Mouse (Mus musculus) lung, embryonic 14.5 days (tissue): ENCODE measurements around the gene Mroh7. TPM values are rescaled to one million over a fixed set of nuclear protein-coding genes. Genes with fewer than 3 reads are reported as not detected.
A peak's percentile ranks its signal among the peaks of the same experiment; 100 is the strongest.

Source experiments
- ATAC-seq: fragments of 200-750 bp; cut with Nextera tagmentation; 2 replicates; pipeline ENCODE4 v1.8.0; 2017; ENCODE audit warnings: mild to moderate bottlenecking, moderate TSS enrichment, moderate library complexity; ENCODE audit not compliant: insufficient read depth
- DNase-seq: peaks from one replicate; pipeline ENCODE4 v3.0.0-alpha.2; 2015
- H3K27ac ChIP-seq: fragments of 300-500 bp; sonication (generic); 2 replicates; pipeline ENCODE4 v1.5.1; 2014; ENCODE audit warnings: low read depth, mild to moderate bottlenecking, moderate library complexity
- H3K27me3 ChIP-seq: fragments of 300-500 bp; sonication (generic); 2 replicates; pipeline ENCODE4 v1.6.1; 2014; ENCODE audit warnings: low read length, control low read depth; ENCODE audit not compliant: insufficient read depth
- H3K36me3 ChIP-seq: fragments of 300-500 bp; sonication (generic); 2 replicates; pipeline ENCODE4 v1.6.1; 2014; ENCODE audit warnings: control low read depth; ENCODE audit not compliant: insufficient read depth
- H3K4me1 ChIP-seq: fragments of 300-500 bp; sonication (generic); 2 replicates; pipeline ENCODE4 v1.6.1; 2014; ENCODE audit warnings: antibody characterized with exemption, control low read depth; ENCODE audit not compliant: insufficient read depth
- H3K4me2 ChIP-seq: fragments of 300-500 bp; sonication (generic); 2 replicates; pipeline ENCODE4 v1.6.1; 2014; ENCODE audit warnings: mild to moderate bottlenecking
- H3K4me3 ChIP-seq: fragments of 300-500 bp; sonication (generic); 2 replicates; pipeline ENCODE4 v1.5.1; 2014; ENCODE audit warnings: low read depth, low read length
- H3K9ac ChIP-seq: fragments of 300-500 bp; sonication (generic); 2 replicates; pipeline ENCODE4 v1.6.1; 2014
- H3K9me3 ChIP-seq: fragments of 300-500 bp; sonication (generic); 2 replicates; pipeline ENCODE4 v1.6.1; 2016; ENCODE audit warnings: low read depth, low read length, control low read depth
- CTCF ChIP-seq: IDR thresholded peaks from 2 replicates; pipeline ENCODE4 v1.5.1; 2016; ENCODE audit warnings: antibody characterized with exemption, low read depth
- WGBS: fragments of 180-500 bp; shearing (Covaris S2); extraction: QIAGEN DNeasy Blood & Tissue Kit; methylation state at CpG from one replicate; pipeline ENCODE4 v1.1.7; 2014; 5-methylcytosine and 5-hydroxymethylcytosine counted together
- polyA plus RNA-seq: library from polyadenylated mRNA; unstranded; fragments of >200 nt; fragmentation: Nextera tagmentation; extraction: Ambion mirVana; gene quantifications from 2 replicates; pipeline ENCODE4 v1.2.1, GENCODE M21; 2014

Gene Mroh7
- polyA plus RNA-seq, 1 experiment from 2014 or later: 0.08 TPM

DNA sequence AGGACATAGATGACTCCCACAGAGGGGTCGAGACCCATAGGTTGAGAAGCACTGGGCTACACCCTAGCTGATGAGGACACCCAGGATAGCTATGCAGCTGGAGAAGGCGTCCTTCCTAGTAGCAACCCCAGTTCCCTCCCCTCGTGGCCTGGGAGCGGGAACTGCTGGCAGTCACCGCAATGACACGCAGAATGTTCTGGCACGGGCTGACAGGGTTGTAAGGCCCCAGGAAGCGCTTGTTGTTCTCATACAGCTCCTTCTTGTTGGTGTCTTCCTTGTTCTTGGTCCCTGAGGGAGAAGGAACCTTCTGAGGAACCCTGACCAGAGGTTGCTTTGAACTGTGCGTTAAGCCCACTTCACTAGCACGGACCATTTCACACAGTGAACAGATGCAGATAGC lies 26.8 kb downstream of the Mroh7 start:
- TF ChIP-seq CTCF: no peak
- Histone ChIP-seq H3K4me1 (no peaks in the 10 kb centered on the region), H3K9me3 (no peaks in the 10 kb centered on the region), H3K27me3 (no peaks in the 10 kb centered on the region), H3K4me2 (no peak overlapping the region), H3K36me3 (no peaks in the 10 kb centered on the region), H3K9ac (no peak overlapping the region), H3K4me3 (no peak overlapping the region), H3K27ac (no peak overlapping the region)
- ATAC-seq (no peak), DNase-seq (no peak)
- 73% methylated on average over 10 of the region's 10 CpGs for WGBS

DNA sequence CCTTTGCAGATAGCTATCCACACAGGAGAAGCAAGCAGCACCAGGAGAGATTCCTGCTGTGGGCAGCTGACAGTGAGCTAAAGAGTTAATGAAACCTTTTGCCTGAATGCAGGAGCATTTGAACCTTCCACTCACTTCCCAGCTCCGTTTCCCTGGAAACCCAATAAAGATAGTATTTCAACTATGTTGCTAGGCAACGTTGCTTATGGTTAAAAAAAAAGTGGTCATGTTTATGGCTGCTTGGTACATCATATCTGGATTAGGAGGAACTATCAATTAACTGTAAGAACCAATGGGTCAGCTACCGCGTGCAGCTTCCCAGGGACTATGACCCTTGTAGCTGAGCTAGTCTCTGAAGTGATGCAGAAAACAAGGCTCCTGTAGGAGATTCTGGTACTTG lies 29.9 kb downstream of the Mroh7 start:
- Histone ChIP-seq H3K36me3 (no peaks in the 10 kb centered on the region), H3K27me3 (no peaks in the 10 kb centered on the region), H3K9ac (no peak overlapping the region), H3K4me3 (no peak overlapping the region), H3K4me2 (no peak overlapping the region), H3K9me3 (no peaks in the 10 kb centered on the region), H3K27ac (no peak overlapping the region), H3K4me1 (no peaks in the 10 kb centered on the region)
- no peak for TF ChIP-seq CTCF
- DNase-seq (no peak), ATAC-seq (no peak)
- 18% methylated on average over 4 of the region's 4 CpGs for WGBS

DNA sequence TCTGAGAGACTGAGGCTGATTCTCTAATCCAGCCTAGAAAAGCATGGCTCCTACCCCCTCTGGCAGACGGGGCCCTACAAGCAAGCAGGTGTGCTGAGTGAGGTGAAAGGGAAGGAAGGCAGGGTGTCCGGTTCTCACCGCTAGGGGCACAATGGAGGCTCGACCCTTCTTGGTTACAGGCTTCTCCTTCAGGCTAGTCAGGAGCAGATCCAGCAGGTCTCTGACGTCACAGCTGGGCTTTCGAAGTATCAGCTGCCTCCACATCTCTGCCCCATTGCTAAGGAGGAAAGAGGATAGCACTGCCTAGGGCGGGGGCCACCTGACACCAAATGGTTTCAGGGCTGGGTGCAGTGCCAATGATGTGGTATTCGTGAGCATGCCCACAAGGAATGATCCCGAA lies 30.7 kb downstream of the Mroh7 start:
- no peaks in the 10 kb centered on the region for H3K27me3 ChIP-seq
- H3K9ac ChIP-seq: no peak overlapping the region
- no peak overlapping the region for H3K4me2 ChIP-seq

DNA sequence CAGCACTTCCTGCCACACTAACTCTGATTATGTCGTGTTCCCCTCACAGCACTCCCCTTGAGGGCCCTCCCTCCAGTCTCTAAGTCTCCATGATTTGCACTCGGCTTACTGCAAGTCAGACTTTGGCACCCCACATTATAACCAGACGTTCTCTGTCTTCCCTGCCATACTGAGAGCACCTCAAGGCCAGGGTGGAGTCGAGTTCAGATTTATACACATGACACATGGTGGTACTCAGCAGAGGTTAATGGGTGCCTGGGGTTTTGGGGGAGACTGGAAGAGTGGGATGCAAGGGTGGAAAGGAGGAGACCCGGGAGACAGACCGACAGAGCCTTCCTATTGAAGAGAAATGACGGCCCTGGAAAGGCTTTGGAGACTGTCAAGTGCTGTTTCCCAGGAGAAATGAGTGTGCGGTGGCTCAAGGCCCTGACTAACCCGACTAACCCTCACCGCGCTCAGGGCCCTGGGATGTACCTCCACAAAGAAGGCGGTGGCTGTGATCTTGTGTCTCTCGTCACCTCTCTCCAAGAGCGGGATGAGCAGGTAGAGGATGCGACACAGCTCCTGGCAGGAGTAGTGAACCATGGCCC lies 36.8 kb downstream of the Mroh7 start:
- DNase-seq (no peak), ATAC-seq (no peak)
- no peaks in the 10 kb centered on the region for H3K36me3 ChIP-seq
- WGBS: 77% methylated on average over 15 of the region's 15 CpGs
- H3K9ac ChIP-seq: no peak overlapping the region
- H3K27ac ChIP-seq: no peak overlapping the region
- no peaks in the 10 kb centered on the region for H3K4me1 ChIP-seq
- no peaks in the 10 kb centered on the region for H3K9me3 ChIP-seq
- no peak overlapping the region for H3K4me3 ChIP-seq
- no peaks in the 10 kb centered on the region for H3K27me3 ChIP-seq
- H3K4me2 ChIP-seq: no peak overlapping the region
- no peak for TF ChIP-seq CTCF

More for the DNA sequence above, 30.7 kb downstream of the Mroh7 start:
- no peaks in the 10 kb centered on the region for H3K9me3 ChIP-seq
- no peak overlapping the region for H3K4me3 ChIP-seq
- H3K36me3 ChIP-seq: no peaks in the 10 kb centered on the region
- TF ChIP-seq CTCF: peak; percentile 75
- ATAC-seq (peak; percentile 31; the same call in 1 of the 2 replicates), DNase-seq (peak; percentile 68)
- WGBS: 15% methylated on average over 9 of the region's 9 CpGs
- H3K4me1 ChIP-seq: no peaks in the 10 kb centered on the region
- H3K27ac ChIP-seq: no peak overlapping the region

DNA sequence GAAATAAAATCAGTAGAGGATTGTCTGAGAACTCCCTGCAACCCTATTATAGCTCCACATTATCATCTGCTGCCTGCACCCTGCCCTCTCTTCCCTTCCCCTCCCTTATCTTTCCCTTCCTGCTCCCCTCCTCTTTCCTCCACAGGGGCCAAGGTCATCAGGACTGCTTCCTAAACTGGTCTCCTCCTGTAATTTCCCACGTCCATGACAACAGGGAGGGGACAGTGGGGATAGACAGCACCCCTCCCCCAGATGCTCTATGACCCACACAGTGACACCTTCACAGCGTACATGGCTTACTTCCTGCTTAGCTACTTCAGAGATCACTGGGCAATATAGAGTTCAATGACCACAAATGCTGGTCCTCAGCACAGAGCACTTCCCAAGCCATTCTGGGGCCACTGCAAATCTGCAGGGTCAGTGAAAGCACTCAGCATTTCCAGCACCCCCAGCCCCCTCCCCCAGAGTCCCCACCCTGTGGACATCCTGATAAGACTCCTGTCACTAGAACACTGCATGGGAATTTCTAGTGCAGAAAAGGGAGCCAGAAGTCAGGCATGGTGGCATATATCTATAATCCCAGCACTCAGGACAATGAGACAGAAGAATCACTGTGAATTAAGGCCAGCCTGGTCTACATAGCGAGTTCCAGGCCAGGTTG lies 42.0 kb downstream of the Mroh7 start:
- H3K27me3 ChIP-seq: no peaks in the 10 kb centered on the region
- no peak overlapping the region for H3K27ac ChIP-seq
- WGBS: 36% methylated on average over 3 of the region's 3 CpGs
- H3K4me3 ChIP-seq: no peak overlapping the region
- H3K4me2 ChIP-seq: no peak overlapping the region
- ATAC-seq (no peak), DNase-seq (no peak)
- H3K9ac ChIP-seq: no peak overlapping the region
- H3K36me3 ChIP-seq: no peaks in the 10 kb centered on the region
- no peak for TF ChIP-seq CTCF
- no peaks in the 10 kb centered on the region for H3K9me3 ChIP-seq
- H3K4me1 ChIP-seq: no peaks in the 10 kb centered on the region

DNA sequence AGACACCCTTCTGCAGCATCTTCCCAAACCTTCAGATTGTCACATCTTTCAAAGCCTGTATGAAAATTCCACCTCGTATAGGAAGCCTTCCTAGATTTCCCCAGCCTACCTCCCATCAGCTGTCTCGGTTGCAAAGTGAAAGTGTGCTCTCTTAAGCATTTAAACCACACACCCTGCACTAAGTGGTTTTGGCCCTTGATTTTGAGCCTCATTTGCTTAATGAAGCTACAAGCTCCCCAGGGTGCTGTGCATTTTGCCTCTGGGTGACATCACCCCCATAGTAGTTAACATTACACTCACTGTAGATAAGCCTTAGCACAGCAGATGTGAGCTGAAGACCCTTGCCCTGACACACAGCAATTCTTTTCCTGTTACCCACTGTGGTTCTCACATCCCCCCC lies 49.8 kb downstream of the Mroh7 start:
- ATAC-seq: no peak
- TF ChIP-seq CTCF: no peak
- no peaks in the 10 kb centered on the region for H3K9me3 ChIP-seq
- no peak for DNase-seq
- H3K4me2 ChIP-seq: no peak overlapping the region
- 0 out of 2 replicates have a peak, but pooled peaks cover 5% of the 10 kb centered on the region for H3K4me1 ChIP-seq
- no peak overlapping the region for H3K4me3 ChIP-seq
- H3K27me3 ChIP-seq: no peaks in the 10 kb centered on the region
- WGBS: 43% methylated on average over 2 of the region's 2 CpGs
- no peak overlapping the region for H3K9ac ChIP-seq
- H3K36me3 ChIP-seq: peaks cover 7% of the 10 kb centered on the region; the same call in 1 of the 2 replicates
- no peak overlapping the region for H3K27ac ChIP-seq

DNA sequence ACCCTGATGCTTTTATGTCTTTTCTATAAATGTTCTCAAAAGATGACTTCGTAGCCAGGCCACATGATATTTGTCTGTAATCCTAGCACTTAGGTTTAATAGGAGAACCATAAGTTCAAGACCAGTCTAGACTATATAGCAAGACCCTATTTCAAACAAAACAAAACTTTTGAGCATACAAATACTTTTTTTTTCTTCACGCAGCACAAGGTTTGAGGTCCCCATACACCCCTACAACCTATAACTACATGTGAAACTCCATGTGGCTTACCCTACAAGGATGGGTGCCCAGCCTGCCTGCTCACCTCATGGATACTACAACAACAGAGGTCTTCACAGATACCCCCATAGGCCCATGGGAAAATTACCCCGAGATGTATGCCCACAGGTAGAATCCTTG lies 51.6 kb downstream of the Mroh7 start:
- Histone ChIP-seq H3K9me3 (no peaks in the 10 kb centered on the region), H3K36me3 (peaks cover 24% of the 10 kb centered on the region), H3K4me2 (peak overlapping the region; percentile 91), H3K4me3 (peak overlapping the region; percentile 83), H3K9ac (no peak overlapping the region), H3K27me3 (no peaks in the 10 kb centered on the region), H3K27ac (no peak overlapping the region), H3K4me1 (0 out of 2 replicates have a peak, but pooled peaks cover 5% of the 10 kb centered on the region)
- no peak for TF ChIP-seq CTCF
- DNase-seq (no peak), ATAC-seq (no peak; the same call in 1 of the 2 replicates)
- whole genome bisulfite sequencing: 39% methylated on average over 3 of the region's 3 CpGs
